Mouse (Mus musculus) small intestine, adult 2 months (tissue): ENCODE measurements at regions not wholly inside any gene's neighbourhood (a gene's known extent, or its start where the extent isn't known, plus 50 kb on each side); places are given as distances from the start of the nearest gene placed in this dataset.

Experiments
- CTCF ChIP-seq: fragments of 200-500 bp; IDR thresholded peaks from 2 replicates; pipeline ENCODE4 v1.5.1; 2012; ENCODE audit warnings: low read depth, mild to moderate bottlenecking, control low read depth, inconsistent platforms, low read length, moderate library complexity, mixed read lengths; ENCODE audit not compliant: insufficient replicate concordance, insufficient read length; ENCODE audit errors: extremely low read depth
- POLR2A ChIP-seq: fragments of 200-500 bp; IDR thresholded peaks from 2 replicates; pipeline ENCODE4 v1.6.1; 2012; ENCODE audit warnings: low read depth, mild to moderate bottlenecking, control low read depth, inconsistent platforms, low read length, moderate library complexity

DNA sequence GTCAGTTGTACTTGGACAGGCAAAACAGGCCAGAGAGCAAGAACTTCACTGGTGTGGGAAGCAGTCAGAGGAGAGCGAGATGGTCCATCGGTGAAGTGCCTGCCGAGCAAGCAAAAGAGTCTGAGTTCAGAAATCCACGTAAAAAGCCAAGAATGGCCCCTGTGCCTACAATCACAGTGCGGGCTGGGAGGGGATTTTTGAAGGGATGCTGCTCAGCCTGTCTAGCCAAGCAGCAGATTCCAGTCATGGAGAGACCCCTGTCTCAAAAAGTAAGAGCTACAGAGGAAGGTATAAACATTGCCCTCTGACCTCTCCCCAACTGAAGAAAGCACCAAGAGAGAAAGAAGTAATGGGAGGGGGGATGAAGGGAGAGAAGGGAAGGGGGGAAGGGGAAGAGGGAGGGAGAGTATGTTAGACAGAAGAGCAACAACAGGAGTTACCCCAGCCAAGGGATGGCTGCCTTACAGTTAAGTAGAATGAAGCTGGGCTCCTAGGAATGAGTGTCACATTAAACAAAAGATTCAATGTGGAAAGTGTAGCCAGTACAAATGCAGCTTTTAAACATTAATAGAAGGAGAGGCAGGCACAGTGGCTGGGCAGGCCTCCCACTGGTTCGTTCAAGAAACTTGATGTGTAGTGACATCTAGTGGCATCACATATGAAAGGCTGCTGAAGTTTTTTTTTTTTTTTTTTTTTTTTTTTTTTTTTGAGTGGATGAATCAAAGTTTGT lies 130.2 kb downstream of the Srek1 start:
- TF ChIP-seq CTCF: peak; percentile 43; the same call in 1 of the 2 replicates
- TF ChIP-seq POLR2A: no peak
